Mouse (Mus musculus) cerebellum, adult 2 months (tissue): ENCODE data around the gene Oxa1l.

Experiments used
- CTCF ChIP-seq: fragments of 200-500 bp; IDR thresholded peaks from 2 replicates; pipeline ENCODE4 v1.5.1; 2011; ENCODE audit warnings: low read depth, mild to moderate bottlenecking, control low read depth, low read length, moderate library complexity, borderline replicate concordance; ENCODE audit not compliant: insufficient read depth
- POLR2A ChIP-seq: fragments of 200-500 bp; IDR thresholded peaks from 2 replicates; pipeline ENCODE4 v1.6.1; 2011; ENCODE audit warnings: low read length, control low read depth, borderline replicate concordance; ENCODE audit not compliant: insufficient read depth

GRCm38 (mm10) chr14:54397872-54398527, 37.4 kb downstream of the Oxa1l start:
- no peak for TF ChIP-seq CTCF
- TF ChIP-seq POLR2A, result no peak
